20 mouse cellular contexts compared by ENCODE assay signal in the genomic region with DNA sequence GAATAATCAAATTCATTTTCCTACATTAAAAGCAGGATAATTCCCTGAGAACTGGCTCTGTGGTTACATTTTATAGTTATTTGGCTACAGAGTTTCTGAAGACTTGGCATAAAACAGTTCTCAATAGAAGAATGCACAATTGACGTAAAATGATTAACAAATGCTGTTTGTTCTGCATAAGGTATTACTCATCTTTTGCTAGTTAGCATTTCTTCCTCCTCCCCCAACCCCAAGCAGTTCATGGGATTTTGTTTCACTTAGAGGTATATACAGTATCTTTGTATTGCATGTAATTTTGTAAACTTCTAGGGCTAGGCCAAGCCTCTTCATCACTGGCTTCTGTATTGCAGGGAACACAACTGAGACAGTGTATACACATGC.
"Had no signal": no experiment of that assay in that cellular context is flagged by ENCODE, and none has a peak within 500 bp of the region (broad histone marks: within the 10 kb centered on the region; RNA-seq: fewer than 3 reads in every experiment).

No protein-coding gene starts in this region.

- H3K27ac ChIP-seq: kidney, embryonic 15.5 days; left cerebral cortex, adult 2 months; liver, embryonic 14.5 days; macrophage; neural tube, embryonic 12.5 days; neural tube, embryonic 15.5 days had no signal

- ATAC-seq: liver, postnatal 0 days; lung, postnatal 0 days; midbrain, embryonic 13.5 days had no signal

- H3K36me3 ChIP-seq: kidney, embryonic 15.5 days; midbrain, embryonic 13.5 days; neural tube, embryonic 12.5 days; neural tube, embryonic 15.5 days had no signal

- H3K4me3 ChIP-seq: kidney, embryonic 15.5 days; left cerebral cortex, adult 2 months; midbrain, embryonic 13.5 days; neural tube, embryonic 12.5 days; neural tube, embryonic 15.5 days had no signal

- H3K27me3 ChIP-seq: kidney, embryonic 15.5 days; neural tube, embryonic 12.5 days; neural tube, embryonic 15.5 days had no signal

- H3K9ac ChIP-seq: kidney, embryonic 15.5 days; liver, embryonic 14.5 days; liver, postnatal 0 days; lung, embryonic 14.5 days; midbrain, embryonic 13.5 days; neural tube, embryonic 12.5 days; neural tube, embryonic 15.5 days had no signal

- H3K9me3 ChIP-seq: kidney, embryonic 15.5 days; midbrain, embryonic 13.5 days; neural tube, embryonic 12.5 days; neural tube, embryonic 15.5 days had no signal

- DNase-seq: kidney, adult 8-10 months; kidney, postnatal 10 days; kidney, postnatal 36 days; layer of hippocampus, postnatal 36 days; liver, postnatal 0 days; lung, embryonic 14.5 days; right cerebral cortex, adult 18-20 months; right cerebral cortex, postnatal 14 days; right cerebral cortex, postnatal 4 days; thymus, adult 2 months; thymus, postnatal 14 days; thymus, postnatal 4 days had no signal

- H3K4me2 ChIP-seq: kidney, embryonic 15.5 days; lung, embryonic 14.5 days; midbrain, embryonic 13.5 days; neural tube, embryonic 12.5 days; neural tube, embryonic 15.5 days had no signal
